Mouse (Mus musculus) forebrain, embryonic 14.5 days (tissue): ENCODE data around the gene Rasgrf1. TPM values are rescaled to one million over a fixed set of nuclear protein-coding genes. Genes with fewer than 3 reads are reported as not detected.

Source experiments
- polyA plus RNA-seq: library from polyadenylated mRNA; unstranded; fragments of >200 nt; fragmentation: Nextera tagmentation; extraction: Ambion mirVana; gene quantifications from 2 replicates; pipeline ENCODE4 v1.2.1, GENCODE M21; 2014

Rasgrf1 gene
- polyA plus RNA-seq, 1 experiment from 2014 or later, result 3.8 TPM

Other genes with a start within 250 kb of the Rasgrf1 start
- 54.7 and 57.8 TPM in 2 replicates for gene Tmed3, start 204.8 kb upstream of the Rasgrf1 start, polyA plus RNA-seq
- gene Ankrd34c, start 171.4 kb upstream of the Rasgrf1 start, polyA plus RNA-seq, result 0.03 and 0.28 TPM in 2 replicates
- gene Ctsh, start 144.2 kb downstream of the Rasgrf1 start, polyA plus RNA-seq, result 14.4 and 20.7 TPM in 2 replicates
- 546 and 597 TPM in 2 replicates for gene Morf4l1, start 204.9 kb downstream of the Rasgrf1 start, polyA plus RNA-seq